Mouse (Mus musculus) MEL (cell line): ENCODE results near the gene Slc44a4. TPM values are rescaled to one million over a fixed set of nuclear protein-coding genes. Genes with fewer than 3 reads are reported as not detected.
"Not testable (repeated sequence)": the region's sequence is repeated elsewhere in the genome, so short reads cannot be mapped to it uniquely, and the experiment has no call there.

Experiments
- DNase-seq: peaks from one replicate; pipeline ENCODE4 v3.0.0; 2011; ENCODE audit warnings: low read depth, low spot score
- H3K27ac ChIP-seq: 2 replicates; pipeline ENCODE4 v1.5.1; 2012; ENCODE audit warnings: low read depth, mild to moderate bottlenecking, control low read depth, low read length, moderate library complexity; ENCODE audit not compliant: control insufficient read depth
- H3K27me3 ChIP-seq, 2 experiments: fragments of 150-350 bp in 1 of 2; sonication (generic) in 1 of 2; 2 replicates each; pipeline ENCODE4 v1.6.1; 2012; ENCODE audit warnings: low read length in 2 of 2, mild to moderate bottlenecking in 2 of 2, improper control_type of control experiment in 1 of 2, moderate library complexity in 1 of 2; ENCODE audit not compliant: insufficient read depth in 2 of 2, control insufficient read depth in 1 of 2
- H3K36me3 ChIP-seq, 2 experiments: 2 replicates each; pipeline ENCODE4 v1.6.1; 2012 to 2014; ENCODE audit warnings: low read length in 2 of 2, improper control_type of control experiment in 1 of 2, inconsistent platforms in 1 of 2, mild to moderate bottlenecking in 1 of 2; ENCODE audit not compliant: insufficient read depth in 2 of 2, control insufficient read depth in 1 of 2
- H3K4me1 ChIP-seq, 2 experiments: fragments of 150-350 bp in 1 of 2; sonication (generic) in 1 of 2; 2 replicates each; pipeline ENCODE4 v1.6.1; 2012; ENCODE audit warnings: low read length in 2 of 2, improper control_type of control experiment in 1 of 2, mild to moderate bottlenecking in 1 of 2; ENCODE audit not compliant: insufficient read depth in 2 of 2, control insufficient read depth in 1 of 2
- H3K4me3 ChIP-seq, 2 experiments: fragments of 150-350 bp in 1 of 2; sonication (generic) in 1 of 2; 2 replicates each; pipeline ENCODE4 v1.5.1; 2012; ENCODE audit warnings: low read depth in 2 of 2, low read length in 2 of 2, mild to moderate bottlenecking in 2 of 2, moderate library complexity in 2 of 2, control low read depth in 1 of 2, improper control_type of control experiment in 1 of 2; ENCODE audit not compliant: control insufficient read depth in 1 of 2, insufficient read depth in 1 of 2
- H3K79me2 ChIP-seq: 2 replicates; pipeline ENCODE4 v1.6.1; 2012; ENCODE audit warnings: mild to moderate bottlenecking, low read length, moderate library complexity; ENCODE audit not compliant: control insufficient read depth, poor library complexity, insufficient read depth
- H3K9ac ChIP-seq: 2 replicates; pipeline ENCODE4 v1.6.1; 2012; ENCODE audit warnings: low read depth, mild to moderate bottlenecking, control low read depth, low read length, moderate library complexity; ENCODE audit not compliant: control insufficient read depth, poor library complexity, severe bottlenecking
- H3K9me3 ChIP-seq: fragments of 150-350 bp; sonication (generic); replicated peaks from 2 replicates; pipeline ENCODE4 v1.6.1; 2012; ENCODE audit warnings: mild to moderate bottlenecking, low read length, improper control_type of control experiment, moderate library complexity; ENCODE audit not compliant: insufficient read depth
- CHD1 ChIP-seq: IDR thresholded peaks from 2 replicates; pipeline ENCODE4 v1.6.1; 2012; ENCODE audit warnings: low read depth, mild to moderate bottlenecking, inconsistent platforms, low read length, improper control_type of control experiment
- CHD2 ChIP-seq: IDR thresholded peaks from 2 replicates; pipeline ENCODE4 v1.6.1; 2011; ENCODE audit warnings: low read length, improper control_type of control experiment
- GABPA ChIP-seq: IDR thresholded peaks from 2 replicates; pipeline ENCODE4 v1.6.1; 2012; ENCODE audit warnings: low read depth, mild to moderate bottlenecking, inconsistent platforms, low read length, improper control_type of control experiment, moderate library complexity
- MAZ ChIP-seq: IDR thresholded peaks from 2 replicates; pipeline ENCODE4 v1.6.1; 2012; ENCODE audit warnings: low read depth, mild to moderate bottlenecking, inconsistent platforms, low read length, improper control_type of control experiment
- NRF1 ChIP-seq: IDR thresholded peaks from 2 replicates; pipeline ENCODE4 v1.6.1; 2014; ENCODE audit warnings: low read depth, mild to moderate bottlenecking, inconsistent platforms, low read length, improper control_type of control experiment, moderate library complexity; ENCODE audit not compliant: poor library complexity, insufficient read depth, severe bottlenecking
- POLR2A ChIP-seq, 2 experiments: IDR thresholded peaks; 2 replicates each; pipeline ENCODE4 v1.6.1; 2011 to 2012; ENCODE audit warnings: low read length in 2 of 2, mild to moderate bottlenecking in 2 of 2, control low read depth in 1 of 2, improper control_type of control experiment in 1 of 2, low read depth in 1 of 2, moderate library complexity in 1 of 2; ENCODE audit not compliant: control insufficient read depth in 1 of 2, insufficient read depth in 1 of 2, poor library complexity in 1 of 2
- POLR2AphosphoS2 ChIP-seq: IDR thresholded peaks from 2 replicates; pipeline ENCODE4 v1.6.1; 2011; ENCODE audit warnings: low read length, improper control_type of control experiment
- POLR2AphosphoS5 ChIP-seq: IDR thresholded peaks from 2 replicates; pipeline ENCODE4 v1.6.1; 2012; ENCODE audit warnings: low read depth, borderline replicate concordance, mild to moderate bottlenecking, inconsistent platforms, low read length, moderate library complexity, mixed read lengths
- SIN3A ChIP-seq: IDR thresholded peaks from 2 replicates; pipeline ENCODE4 v1.6.1; 2012; ENCODE audit warnings: low read length, improper control_type of control experiment, inconsistent platforms
- SMC3 ChIP-seq: IDR thresholded peaks from 2 replicates; pipeline ENCODE4 v1.6.1; 2011; ENCODE audit warnings: low read depth, low read length, improper control_type of control experiment
- TBP ChIP-seq: IDR thresholded peaks from 2 replicates; pipeline ENCODE4 v1.8.0; 2011; ENCODE audit warnings: low read depth, low read length, improper control_type of control experiment
- ZMIZ1 ChIP-seq: IDR thresholded peaks from 2 replicates; pipeline ENCODE4 v1.6.1; 2012; ENCODE audit warnings: low read depth, mild to moderate bottlenecking, inconsistent platforms, low read length, improper control_type of control experiment, moderate library complexity
- ZNF384 ChIP-seq: IDR thresholded peaks from 2 replicates; pipeline ENCODE4 v1.6.1; 2012; ENCODE audit warnings: low read depth, mild to moderate bottlenecking, inconsistent platforms, low read length, improper control_type of control experiment
- polyA plus RNA-seq, 2 experiments: library from polyadenylated mRNA; stranded (reverse) in 1 of 2; unstranded in 1 of 2; fragments of >175 nt in 1 of 2; fragments of >200 nt in 1 of 2; gene quantifications; 2 replicates each; pipeline versions ENCODE4 v1.2.1 to v1.2.4; 2012; ENCODE audit warnings: low replicate concordance in 2 of 2, low read depth in 1 of 2; ENCODE audit not compliant: insufficient read length in 2 of 2, insufficient read depth in 1 of 2, missing spikeins in 1 of 2
- total RNA-seq: library from RNA; depleted of rRNA; stranded (reverse); fragments of 300-350 nt; gene quantifications from 2 replicates; pipeline ENCODE4 v1.2.3, GENCODE M21; 2012

Slc44a4 gene
- total and polyA plus RNA-seq, 3 experiments, result 0.06 to 0.12 TPM; not detected in 1

- not testable (repeated sequence) for H3K27me3 ChIP-seq, H3K9me3 ChIP-seq, H3K4me3 ChIP-seq, H3K4me1 ChIP-seq
- Histone ChIP-seq H3K27ac (peak overlapping the region; percentile 90), H3K36me3 (peaks cover 0 to 17% of the 10 kb centered on the region in 2 experiments; a peak in 3 of 4 replicates), H3K79me2 (peaks cover 22% of the 10 kb centered on the region), H3K9ac (peak overlapping the region; percentile 1; the same call in 1 of the 2 replicates)
- 0 out of 2 replicates have a peak, but pooled peaks have one; percentile 5 for TF ChIP-seq CHD1
- TF ChIP-seq ZNF384, result peak; percentile 63; the same call in 1 of the 2 replicates
- TF ChIP-seq CHD2, result peak; percentile 8; the same call in 1 of the 2 replicates
- TF ChIP-seq TBP, result peak; percentile 92
- peak; percentile 59 for DNase-seq
Measured at GRCm38 (mm10) chr17:34948721-34949552, 34.7 kb downstream of the Slc44a4 start.

DNA sequence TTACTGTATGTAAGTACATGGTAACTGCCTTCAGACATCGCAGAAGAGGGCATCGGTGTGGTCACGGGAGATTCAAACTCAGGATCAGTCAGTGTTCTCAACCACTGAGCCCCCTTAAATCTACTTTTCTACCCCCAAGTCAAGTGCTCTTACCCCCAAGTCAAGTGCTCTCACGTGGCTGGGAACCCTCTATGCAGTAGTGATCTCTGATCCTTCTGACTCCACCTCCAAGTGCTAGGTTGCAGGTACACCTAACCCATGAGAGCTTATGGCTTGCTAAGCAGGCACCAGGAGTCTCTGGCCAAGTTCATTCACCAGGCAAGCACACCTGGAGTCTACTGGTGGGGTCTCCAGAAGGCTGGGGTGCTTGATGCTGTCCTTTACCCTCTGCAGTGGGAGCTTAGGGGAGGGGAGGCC lies 35.3 kb downstream of the Slc44a4 start:
- Histone ChIP-seq H3K4me3 (peak overlapping the region in 1 of 2 experiments; percentile 20; a peak in 1 of 4 replicates), H3K36me3 (peaks cover 0 to 12% of the 10 kb centered on the region in 2 experiments; a peak in 3 of 4 replicates), H3K27ac (peak overlapping the region; percentile 90), H3K9me3 (no peaks in the 10 kb centered on the region), H3K27me3 (no peaks in the 10 kb centered on the region), H3K9ac (peak overlapping the region; percentile 100), H3K4me1 (peaks cover 0 to 3% of the 10 kb centered on the region in 2 experiments; a peak in 2 of 4 replicates), H3K79me2 (peaks cover 22% of the 10 kb centered on the region)
- TF ChIP-seq ZMIZ1 (peak; percentile 87), SIN3A (0 out of 2 replicates have a peak, but pooled peaks have one; percentile 33), MAZ (no peak), GABPA (no peak), POLR2AphosphoS5 (no peak), NRF1 (no peak), POLR2A (IDR thresholded peaks at IDR 0.05; ENCODE audit: control insufficient read depth in 1 of 2, insufficient read depth in 1 of 2, low read depth in 1 of 2, low read length in 2 of 2, poor library complexity in 1 of 2) (peak in 1 of 2 experiments; percentile 77; a peak in 3 of 4 replicates), SMC3 (0 out of 2 replicates have a peak, but pooled peaks have one; percentile 9), TBP (0 out of 2 replicates have a peak, but pooled peaks have one; percentile 12), POLR2AphosphoS2 (peak; percentile 93)
- peak; percentile 74 for DNase-seq
